Mouse (Mus musculus) lung, embryonic 14.5 days (tissue): Measurements from ENCODE around the gene Pold1. TPM values are rescaled to one million over a fixed set of nuclear protein-coding genes. Genes with fewer than 3 reads are reported as not detected.

Experiments
- ATAC-seq: fragments of 200-750 bp; cut with Nextera tagmentation; 2 replicates; pipeline ENCODE4 v1.8.0; 2017; ENCODE audit warnings: mild to moderate bottlenecking, moderate TSS enrichment, moderate library complexity; ENCODE audit not compliant: insufficient read depth
- DNase-seq: peaks from one replicate; pipeline ENCODE4 v3.0.0-alpha.2; 2015
- H3K27ac ChIP-seq: fragments of 300-500 bp; sonication (generic); 2 replicates; pipeline ENCODE4 v1.5.1; 2014; ENCODE audit warnings: low read depth, mild to moderate bottlenecking, moderate library complexity
- H3K27me3 ChIP-seq: fragments of 300-500 bp; sonication (generic); 2 replicates; pipeline ENCODE4 v1.6.1; 2014; ENCODE audit warnings: low read length, control low read depth; ENCODE audit not compliant: insufficient read depth
- H3K36me3 ChIP-seq: fragments of 300-500 bp; sonication (generic); 2 replicates; pipeline ENCODE4 v1.6.1; 2014; ENCODE audit warnings: control low read depth; ENCODE audit not compliant: insufficient read depth
- H3K4me1 ChIP-seq: fragments of 300-500 bp; sonication (generic); 2 replicates; pipeline ENCODE4 v1.6.1; 2014; ENCODE audit warnings: antibody characterized with exemption, control low read depth; ENCODE audit not compliant: insufficient read depth
- H3K4me2 ChIP-seq: fragments of 300-500 bp; sonication (generic); 2 replicates; pipeline ENCODE4 v1.6.1; 2014; ENCODE audit warnings: mild to moderate bottlenecking
- H3K4me3 ChIP-seq: fragments of 300-500 bp; sonication (generic); 2 replicates; pipeline ENCODE4 v1.5.1; 2014; ENCODE audit warnings: low read depth, low read length
- H3K9ac ChIP-seq: fragments of 300-500 bp; sonication (generic); 2 replicates; pipeline ENCODE4 v1.6.1; 2014
- H3K9me3 ChIP-seq: fragments of 300-500 bp; sonication (generic); 2 replicates; pipeline ENCODE4 v1.6.1; 2016; ENCODE audit warnings: low read depth, low read length, control low read depth
- CTCF ChIP-seq: IDR thresholded peaks from 2 replicates; pipeline ENCODE4 v1.5.1; 2016; ENCODE audit warnings: antibody characterized with exemption, low read depth
- WGBS: fragments of 180-500 bp; shearing (Covaris S2); extraction: QIAGEN DNeasy Blood & Tissue Kit; methylation state at CpG from one replicate; pipeline ENCODE4 v1.1.7; 2014; 5-methylcytosine and 5-hydroxymethylcytosine counted together
- microRNA-seq: library from miRNA; unstranded; fragments of <30 nt; microRNA quantifications from one replicate; pipeline ENCODE4, GENCODE M21; 2016; ENCODE audit warnings: borderline number of aligned reads
- polyA plus RNA-seq: library from polyadenylated mRNA; unstranded; fragments of >200 nt; fragmentation: Nextera tagmentation; extraction: Ambion mirVana; gene quantifications from 2 replicates; pipeline ENCODE4 v1.2.1, GENCODE M21; 2014

Pold1 gene
- polyA plus RNA-seq, 1 experiment from 2014 or later, result 105 TPM

DNA sequence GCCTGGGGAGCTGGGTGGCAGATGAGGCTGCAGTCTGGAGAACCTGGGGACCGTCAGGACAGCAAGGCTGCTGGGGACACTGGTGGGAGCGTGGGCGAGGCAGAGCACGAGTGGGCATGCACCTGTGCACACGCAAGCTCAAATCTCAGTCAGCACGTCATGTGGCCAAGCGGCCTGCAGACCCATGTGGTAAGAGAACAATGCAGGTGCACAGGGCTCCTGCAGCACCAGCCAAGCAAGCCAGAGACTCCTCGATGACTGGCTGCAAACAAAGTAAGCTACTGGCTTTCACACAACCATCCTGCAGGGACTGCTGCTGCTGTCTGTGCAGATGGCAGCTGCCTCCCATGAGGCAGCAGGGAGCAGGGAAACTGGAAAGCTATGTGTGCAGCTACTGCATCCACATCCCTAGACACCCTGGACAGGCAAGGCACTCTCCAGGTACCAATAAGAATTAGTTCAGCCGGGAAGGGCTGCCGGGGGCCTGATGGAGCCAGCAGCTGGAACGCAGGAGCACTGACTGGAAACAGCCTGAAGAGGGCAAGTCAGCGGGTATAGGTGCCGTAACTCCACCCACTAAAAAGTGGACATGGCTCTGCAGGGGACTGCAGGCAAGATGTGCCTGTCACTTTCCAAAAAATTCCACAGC is 61.6 kb downstream of the Pold1 start:
- ATAC-seq (no peak), DNase-seq (no peak)
- Histone ChIP-seq H3K4me2 (no peak overlapping the region), H3K9me3 (no peaks in the 10 kb centered on the region), H3K4me1 (no peaks in the 10 kb centered on the region), H3K9ac (no peak overlapping the region), H3K27ac (no peak overlapping the region), H3K4me3 (no peak overlapping the region), H3K36me3 (peaks cover 34% of the 10 kb centered on the region), H3K27me3 (no peaks in the 10 kb centered on the region)
- no peak for TF ChIP-seq CTCF
- WGBS, result 60% methylated on average over 13 of the region's 13 CpGs

DNA sequence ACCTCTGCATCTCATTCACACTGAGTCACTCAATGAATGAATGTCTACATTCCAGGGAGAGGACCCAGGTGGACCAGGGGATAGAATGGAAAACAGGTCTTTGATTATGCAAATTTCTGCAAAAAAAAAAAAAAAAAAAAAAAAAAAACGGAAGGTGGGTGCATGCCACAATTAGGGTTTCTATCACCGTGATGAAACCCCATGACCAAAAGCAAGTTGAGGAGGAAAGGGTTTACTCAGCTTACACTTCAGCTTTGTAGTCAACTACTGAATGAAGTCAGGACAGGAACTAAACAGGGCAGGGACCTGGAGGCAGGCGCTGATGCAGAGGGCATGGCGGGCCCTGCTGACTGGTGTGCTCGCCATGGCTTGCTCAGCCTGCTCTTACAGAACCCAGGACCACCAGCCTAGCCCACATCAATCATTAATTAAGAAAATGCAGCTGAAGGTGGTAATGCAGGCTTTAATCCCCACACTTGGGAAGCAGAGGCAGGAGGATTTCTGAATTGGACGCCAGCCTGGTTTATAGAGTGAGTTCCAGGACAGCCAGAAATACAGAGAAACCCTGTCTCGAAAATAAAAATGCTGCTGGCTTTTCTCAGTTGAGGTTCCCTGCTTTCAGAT is 63.0 kb downstream of the Pold1 start:
- Histone ChIP-seq H3K9me3 (no peaks in the 10 kb centered on the region), H3K36me3 (peaks cover 20% of the 10 kb centered on the region), H3K4me3 (no peak overlapping the region), H3K27me3 (no peaks in the 10 kb centered on the region), H3K4me1 (no peaks in the 10 kb centered on the region), H3K27ac (no peak overlapping the region), H3K9ac (no peak overlapping the region), H3K4me2 (no peak overlapping the region)
- DNase-seq (no peak), ATAC-seq (no peak)
- TF ChIP-seq CTCF, result no peak
- 60% methylated on average over 7 of the region's 7 CpGs for WGBS

DNA sequence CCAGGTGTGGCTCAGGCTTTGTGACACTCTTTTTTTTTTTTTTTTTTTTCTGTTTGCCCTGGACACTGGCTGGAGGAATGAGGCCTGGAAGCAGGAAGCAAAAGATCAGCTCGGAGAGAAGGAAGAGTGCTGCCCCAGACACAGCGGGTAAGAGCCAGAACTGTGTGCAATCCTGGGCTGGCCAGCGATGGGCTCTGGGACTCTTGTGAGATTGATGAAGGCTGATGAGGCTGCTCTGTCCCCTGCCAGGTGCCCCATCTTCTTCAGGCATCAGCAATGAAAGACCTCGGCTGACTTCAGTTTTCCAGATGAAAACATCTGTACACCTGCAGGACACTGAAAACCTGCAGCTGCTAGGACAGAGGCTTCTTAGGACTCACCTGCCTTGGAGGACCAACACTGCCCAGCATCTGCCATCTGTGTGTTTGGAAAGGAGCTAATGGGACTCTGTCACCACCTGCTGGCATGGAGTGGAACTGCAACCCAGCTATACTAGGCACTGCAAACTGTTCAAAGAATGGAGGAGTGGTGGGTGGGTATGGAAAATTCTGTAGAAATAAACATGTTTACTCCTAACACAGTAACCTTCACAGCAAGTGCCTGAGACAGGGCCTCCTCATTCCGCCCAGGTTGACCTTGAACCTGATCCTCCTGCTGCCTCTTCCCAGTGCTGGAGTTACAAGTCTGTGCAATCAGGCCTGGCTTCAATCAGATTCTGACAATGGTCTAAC is 63.6 kb downstream of the Pold1 start:
- no peaks in the 10 kb centered on the region for H3K27me3 ChIP-seq
- no peak overlapping the region for H3K9ac ChIP-seq
- peaks cover 14% of the 10 kb centered on the region for H3K36me3 ChIP-seq
- DNase-seq (peak; percentile 91), ATAC-seq (peak; percentile 65; the same call in 1 of the 2 replicates)
- no peak overlapping the region for H3K27ac ChIP-seq
- H3K4me2 ChIP-seq, result no peak overlapping the region
- peak; percentile 99 for TF ChIP-seq CTCF
- H3K9me3 ChIP-seq, result no peaks in the 10 kb centered on the region
- WGBS, result 38% methylated on average over 5 of the region's 5 CpGs
- H3K4me1 ChIP-seq, result no peaks in the 10 kb centered on the region
- H3K4me3 ChIP-seq, result no peak overlapping the region

DNA sequence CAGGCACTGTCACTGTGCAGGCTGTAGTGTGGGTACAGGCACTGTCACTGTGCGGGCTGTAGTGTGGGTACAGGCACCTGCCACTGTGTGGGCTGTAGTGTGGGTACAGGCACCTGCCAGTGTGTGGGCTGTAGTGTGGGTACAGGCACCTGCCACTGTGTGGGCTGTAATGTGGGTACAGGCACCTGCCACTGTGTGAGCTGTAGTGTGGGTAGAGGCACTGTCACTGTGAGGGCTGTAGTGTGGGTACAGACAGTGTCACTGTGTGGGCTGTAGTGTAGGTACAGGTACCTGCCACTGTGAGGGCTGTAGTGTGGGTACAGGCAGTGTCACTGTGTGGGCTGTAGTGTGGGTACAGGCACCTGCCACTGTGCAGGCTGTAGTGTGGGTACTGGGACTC is 64.5 kb downstream of the Pold1 start:
- no peak overlapping the region for H3K4me3 ChIP-seq
- ATAC-seq (no peak), DNase-seq (no peak)
- 91% methylated on average over 1 of the region's 1 CpGs for WGBS
- H3K4me1 ChIP-seq, result no peaks in the 10 kb centered on the region
- H3K4me2 ChIP-seq, result no peak overlapping the region
- no peak overlapping the region for H3K27ac ChIP-seq
- no peaks in the 10 kb centered on the region for H3K27me3 ChIP-seq
- TF ChIP-seq CTCF, result no peak
- 0 out of 2 replicates have a peak, but pooled peaks cover 5% of the 10 kb centered on the region for H3K36me3 ChIP-seq
- H3K9me3 ChIP-seq, result no peaks in the 10 kb centered on the region
- no peak overlapping the region for H3K9ac ChIP-seq

DNA sequence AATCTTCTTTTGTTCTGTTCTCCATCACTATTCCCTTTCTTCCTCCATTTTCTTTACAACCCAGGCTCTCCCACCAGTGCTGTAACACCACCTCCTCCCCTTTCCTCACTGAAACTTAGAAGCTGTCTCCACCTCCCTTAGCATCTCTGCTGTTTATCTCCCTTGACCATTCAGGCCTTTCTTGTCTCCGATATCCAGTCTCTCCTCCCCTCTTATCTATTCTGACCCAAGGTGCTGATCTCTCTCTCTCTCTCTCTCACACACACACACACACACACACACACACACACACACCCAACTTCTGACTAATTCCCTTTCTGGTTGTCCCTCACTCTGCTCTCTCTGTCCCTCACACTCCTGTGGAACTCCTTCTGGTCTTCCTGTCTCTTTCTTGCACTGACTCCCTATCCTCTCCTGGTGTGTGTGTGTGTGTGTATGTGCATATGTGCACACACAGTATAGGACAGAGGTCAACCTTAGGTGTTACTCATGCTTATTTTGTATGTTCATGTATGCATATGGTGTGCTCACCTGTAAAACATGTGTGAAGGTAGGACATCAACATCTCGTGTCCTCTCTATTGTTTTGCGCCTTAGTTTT is 65.7 kb downstream of the Pold1 start:
- ATAC-seq (no peak), DNase-seq (no peak)
- TF ChIP-seq CTCF, result no peak
- H3K4me1 ChIP-seq, result no peaks in the 10 kb centered on the region
- no peak overlapping the region for H3K9ac ChIP-seq
- H3K9me3 ChIP-seq, result no peaks in the 10 kb centered on the region
- H3K27ac ChIP-seq, result no peak overlapping the region
- H3K36me3 ChIP-seq, result no peaks in the 10 kb centered on the region
- no peaks in the 10 kb centered on the region for H3K27me3 ChIP-seq
- H3K4me2 ChIP-seq, result 0 out of 2 replicates have a peak overlapping the region, but pooled peaks have one; percentile 7
- 54% methylated on average over 3 of the region's 3 CpGs for WGBS
- H3K4me3 ChIP-seq, result no peak overlapping the region

Small RNA genes within 50 kb of the gene (microRNA-seq; reads per million reads assigned to microRNA genes)
- 0.71 reads per million for gene Mir7053

Other genes with a start within 250 kb of the Pold1 start
- 1.8 TPM in 2 replicates for gene Clec11a, start 241.9 kb downstream of the Pold1 start, polyA plus RNA-seq
- gene Shank1, start 238.6 kb downstream of the Pold1 start, polyA plus RNA-seq, result 1.3 and 1.6 TPM in 2 replicates
- gene Syt3, start 164.7 kb downstream of the Pold1 start, polyA plus RNA-seq, result 2.0 and 2.9 TPM in 2 replicates
- gene 1700008O03Rik, start 163.0 kb downstream of the Pold1 start, polyA plus RNA-seq, result 0.71 and 1.2 TPM in 2 replicates
- 1.5 TPM in 2 replicates for gene Lrrc4b, start 119.8 kb downstream of the Pold1 start, polyA plus RNA-seq
- gene Aspdh, start 83.5 kb downstream of the Pold1 start, polyA plus RNA-seq, result 0.28 TPM in 1 of 2 replicates, not detected in the other
- 82.7 and 87.6 TPM in 2 replicates for gene Josd2, start 80.9 kb downstream of the Pold1 start, polyA plus RNA-seq
- 122 and 133 TPM in 2 replicates for gene Emc10, start 52.3 kb downstream of the Pold1 start, polyA plus RNA-seq
- 9.1 and 11.3 TPM in 2 replicates for gene Fam71e1, start 52.3 kb downstream of the Pold1 start, polyA plus RNA-seq
- gene Mybpc2, start 24.2 kb downstream of the Pold1 start, polyA plus RNA-seq, result 0.14 and 0.26 TPM in 2 replicates
- 0.07 and 0.18 TPM in 2 replicates for gene Spib, start 16.8 kb downstream of the Pold1 start, polyA plus RNA-seq
- 61.1 and 66.0 TPM in 2 replicates for gene Nr1h2, start 5.1 kb upstream of the Pold1 start, polyA plus RNA-seq
- 4.7 and 6.8 TPM in 2 replicates for gene Napsa, start 23.5 kb upstream of the Pold1 start, polyA plus RNA-seq
- gene Kcnc3, start 41.8 kb upstream of the Pold1 start, polyA plus RNA-seq, result 0.70 and 0.97 TPM in 2 replicates
- gene Myh14, start 122.0 kb upstream of the Pold1 start, polyA plus RNA-seq, result 33.6 and 37.3 TPM in 2 replicates
- gene Izumo2, start 159.9 kb upstream of the Pold1 start, polyA plus RNA-seq, result not detected in 2 replicates
- gene Vrk3, start 199.6 kb upstream of the Pold1 start, polyA plus RNA-seq, result 34.7 and 36.3 TPM in 2 replicates
- gene Zfp473, start 202.2 kb upstream of the Pold1 start, polyA plus RNA-seq, result 0.92 and 2.3 TPM in 2 replicates